Mouse (Mus musculus): ENCODE results near the gene Cfap70. TPM values are rescaled to one million over a fixed set of nuclear protein-coding genes. Genes with fewer than 3 reads are reported as not detected.

Gene Cfap70
- polyA plus RNA-seq, 1 experiment from 2014 or later = 0.17 TPM

DNA sequence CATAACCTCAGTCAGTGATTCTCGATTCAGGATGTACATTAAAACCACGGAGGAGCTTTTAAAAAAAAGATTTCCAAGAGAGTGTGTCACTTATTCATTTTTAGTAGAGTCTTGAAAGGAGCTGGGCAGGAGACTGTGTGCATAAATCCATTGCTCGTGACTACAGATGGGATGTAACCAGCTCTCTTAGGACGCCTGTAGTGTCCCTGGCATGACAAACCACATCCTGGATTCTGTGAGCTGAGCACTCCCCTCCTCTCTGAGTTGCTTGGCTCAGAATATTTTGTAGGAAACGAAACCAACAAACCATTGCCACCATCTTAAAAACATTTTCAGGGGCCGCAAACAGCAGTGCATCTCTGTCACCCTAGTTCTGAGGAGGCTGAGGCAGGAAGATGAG lies 15.1 kb downstream of the Cfap70 start:
- WGBS = 63% methylated on average over 6 of the region's 6 CpGs
- Histone ChIP-seq H3K9me3 (replicated peaks; ENCODE audit: control insufficient read depth, low read length) (no peaks in the 10 kb centered on the region), H3K4me1 (ENCODE audit: control insufficient read depth, insufficient read depth, low read length) (no peaks in the 10 kb centered on the region), H3K4me3 (replicated peaks; ENCODE audit: low read length) (no peak overlapping the region), H3K9ac (ENCODE audit: low read length) (no peak overlapping the region), H3K27ac (ENCODE audit: low read length) (no peak overlapping the region), H3K27me3 (ENCODE audit: control insufficient read depth, insufficient read depth, low read length) (no peaks in the 10 kb centered on the region), H3K4me2 (ENCODE audit: low read depth, low read length) (no peak overlapping the region), H3K36me3 (ENCODE audit: control insufficient read depth, insufficient read depth, low read length) (no peaks in the 10 kb centered on the region)
- no peak for ATAC-seq (ENCODE audit: insufficient read depth, low FRiP score)

DNA sequence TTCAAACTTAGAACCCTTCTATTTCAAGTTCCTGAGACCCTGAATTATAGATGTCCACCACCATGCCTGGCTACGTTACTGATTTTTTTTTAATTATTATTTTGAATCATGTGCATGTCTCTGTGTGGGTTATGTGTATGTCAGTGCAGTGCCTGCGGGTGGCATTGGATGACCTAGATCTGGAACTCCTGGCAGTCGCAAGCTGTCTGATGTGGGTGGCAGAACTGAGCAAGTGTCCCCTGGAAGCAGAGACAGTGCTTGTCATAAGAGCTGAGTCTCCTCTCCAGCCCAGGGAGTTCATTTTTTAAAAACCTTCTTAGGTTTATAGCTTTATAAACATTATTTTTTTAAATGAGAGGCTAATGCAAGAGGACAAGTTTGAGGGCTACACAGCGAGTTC lies 19.6 kb downstream of the Cfap70 start:
- Histone ChIP-seq H3K9me3 (replicated peaks; ENCODE audit: control insufficient read depth, low read length) (no peaks in the 10 kb centered on the region), H3K36me3 (ENCODE audit: control insufficient read depth, insufficient read depth, low read length) (no peaks in the 10 kb centered on the region), H3K4me2 (ENCODE audit: low read depth, low read length) (no peak overlapping the region), H3K4me3 (replicated peaks; ENCODE audit: low read length) (no peak overlapping the region), H3K27me3 (ENCODE audit: control insufficient read depth, insufficient read depth, low read length) (no peaks in the 10 kb centered on the region), H3K9ac (ENCODE audit: low read length) (no peak overlapping the region), H3K27ac (ENCODE audit: low read length) (no peak overlapping the region), H3K4me1 (ENCODE audit: control insufficient read depth, insufficient read depth, low read length) (no peaks in the 10 kb centered on the region)
- WGBS = 75% methylated on average over 4 of the region's 4 CpGs
- no peak for ATAC-seq (ENCODE audit: insufficient read depth, low FRiP score)

DNA sequence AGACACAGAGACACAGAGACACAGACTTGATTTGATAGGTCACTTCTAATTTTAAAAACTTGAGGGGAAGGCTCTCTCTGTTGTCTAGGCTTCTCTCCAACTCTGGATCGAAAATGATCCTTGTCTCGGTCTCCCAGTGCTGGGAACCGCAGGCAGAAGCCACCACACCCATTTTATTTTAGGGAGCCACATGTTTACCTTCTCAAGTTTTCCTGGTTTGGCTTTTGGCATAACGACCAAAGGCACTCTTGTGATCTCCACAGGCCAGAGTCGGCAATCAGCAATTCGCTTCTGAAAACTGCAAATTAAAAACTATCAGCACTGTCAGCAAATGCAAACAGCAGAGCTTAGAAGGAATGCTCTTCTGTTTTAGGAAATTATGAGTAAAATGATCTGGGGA lies 20.3 kb downstream of the Cfap70 start:
- H3K4me1 ChIP-seq (ENCODE audit: control insufficient read depth, insufficient read depth, low read length) = no peaks in the 10 kb centered on the region
- H3K27me3 ChIP-seq (ENCODE audit: control insufficient read depth, insufficient read depth, low read length) = no peaks in the 10 kb centered on the region
- no peaks in the 10 kb centered on the region for H3K36me3 ChIP-seq (ENCODE audit: control insufficient read depth, insufficient read depth, low read length)
- no peak overlapping the region for H3K9ac ChIP-seq (ENCODE audit: low read length)
- no peak overlapping the region for H3K4me2 ChIP-seq (ENCODE audit: low read depth, low read length)
- H3K27ac ChIP-seq (ENCODE audit: low read length) = no peak overlapping the region
- 53% methylated on average over 6 of the region's 6 CpGs for WGBS
- ATAC-seq (ENCODE audit: insufficient read depth, low FRiP score) = no peak
- H3K4me3 ChIP-seq (replicated peaks; ENCODE audit: low read length) = no peak overlapping the region
- H3K9me3 ChIP-seq (replicated peaks; ENCODE audit: control insufficient read depth, low read length) = no peaks in the 10 kb centered on the region

DNA sequence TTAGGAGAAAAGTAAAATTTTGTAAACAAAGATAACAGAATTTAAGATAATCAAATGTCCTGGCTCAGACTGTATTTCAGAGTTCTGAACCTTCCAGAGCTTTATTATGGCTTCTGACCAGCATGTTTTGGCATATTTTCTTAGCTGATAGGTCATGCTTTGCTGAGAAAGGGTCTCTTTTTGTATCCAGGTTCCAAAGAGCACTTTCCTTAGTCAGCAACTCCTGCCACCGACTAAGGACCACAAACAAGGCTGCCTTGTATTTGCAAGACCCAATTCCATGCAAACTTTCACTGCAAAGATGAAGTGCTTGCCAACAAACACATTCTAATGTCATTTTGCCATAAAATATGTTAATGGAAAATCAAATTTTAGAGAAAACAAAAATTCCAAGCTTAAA lies 22.2 kb downstream of the Cfap70 start:
- Histone ChIP-seq H3K4me3 (replicated peaks; ENCODE audit: low read length) (no peak overlapping the region), H3K27me3 (ENCODE audit: control insufficient read depth, insufficient read depth, low read length) (no peaks in the 10 kb centered on the region), H3K9ac (ENCODE audit: low read length) (no peak overlapping the region), H3K36me3 (ENCODE audit: control insufficient read depth, insufficient read depth, low read length) (no peaks in the 10 kb centered on the region), H3K9me3 (replicated peaks; ENCODE audit: control insufficient read depth, low read length) (no peaks in the 10 kb centered on the region), H3K27ac (ENCODE audit: low read length) (no peak overlapping the region), H3K4me2 (ENCODE audit: low read depth, low read length) (no peak overlapping the region), H3K4me1 (ENCODE audit: control insufficient read depth, insufficient read depth, low read length) (no peaks in the 10 kb centered on the region)
- WGBS = 45% methylated on average over 1 of the region's 1 CpGs
- ATAC-seq (ENCODE audit: insufficient read depth, low FRiP score) = no peak

DNA sequence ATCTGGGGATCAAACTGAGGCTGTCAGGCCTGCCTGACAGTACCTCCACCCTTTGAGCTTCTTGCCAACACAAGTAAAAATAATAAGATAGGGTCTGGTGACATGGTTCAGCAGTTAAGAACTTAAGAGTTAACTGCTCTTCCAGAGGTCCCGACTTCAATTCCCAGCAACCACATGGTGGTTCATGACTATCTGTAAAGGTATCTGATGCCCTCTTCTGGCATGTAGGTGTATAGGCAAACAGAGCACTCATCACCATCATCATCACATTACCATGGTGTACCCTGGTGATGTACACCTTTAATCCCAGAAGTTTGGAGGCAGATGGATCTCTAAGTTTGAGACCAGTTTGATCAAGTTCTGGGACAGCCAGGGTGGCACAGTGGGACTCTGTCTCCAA lies 23.4 kb downstream of the Cfap70 start:
- Histone ChIP-seq H3K4me3 (replicated peaks; ENCODE audit: low read length) (no peak overlapping the region), H3K27ac (ENCODE audit: low read length) (no peak overlapping the region), H3K4me1 (ENCODE audit: control insufficient read depth, insufficient read depth, low read length) (no peaks in the 10 kb centered on the region), H3K9ac (ENCODE audit: low read length) (no peak overlapping the region), H3K27me3 (ENCODE audit: control insufficient read depth, insufficient read depth, low read length) (no peaks in the 10 kb centered on the region), H3K36me3 (ENCODE audit: control insufficient read depth, insufficient read depth, low read length) (no peaks in the 10 kb centered on the region), H3K9me3 (replicated peaks; ENCODE audit: control insufficient read depth, low read length) (no peaks in the 10 kb centered on the region), H3K4me2 (ENCODE audit: low read depth, low read length) (no peak overlapping the region)
- 51% methylated on average over 1 of the region's 1 CpGs for WGBS
- ATAC-seq (ENCODE audit: insufficient read depth, low FRiP score) = no peak

DNA sequence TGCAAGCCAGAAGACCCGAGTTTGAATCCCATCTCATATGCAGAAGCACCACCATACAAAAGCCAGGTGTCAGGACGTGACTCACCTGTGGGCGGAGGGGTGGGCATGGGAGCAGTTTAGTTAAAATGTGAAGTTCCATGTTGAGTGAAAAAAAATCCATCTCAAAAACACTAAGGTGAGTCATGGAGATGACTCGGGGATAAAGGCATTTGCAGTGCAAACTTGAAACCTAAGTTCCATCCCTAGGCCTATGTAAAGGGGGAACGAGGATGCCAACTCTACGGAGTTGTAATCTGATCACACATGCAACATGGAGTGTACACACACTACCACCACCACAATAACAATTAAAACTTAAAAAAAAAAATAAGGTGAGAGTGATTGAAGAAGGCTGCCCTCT lies 29.0 kb downstream of the Cfap70 start:
- no peak overlapping the region for H3K27ac ChIP-seq (ENCODE audit: low read length)
- H3K9ac ChIP-seq (ENCODE audit: low read length) = no peak overlapping the region
- no peak overlapping the region for H3K4me2 ChIP-seq (ENCODE audit: low read depth, low read length)
- H3K9me3 ChIP-seq (replicated peaks; ENCODE audit: control insufficient read depth, low read length) = no peaks in the 10 kb centered on the region
- no peak overlapping the region for H3K4me3 ChIP-seq (replicated peaks; ENCODE audit: low read length)
- WGBS = 85% methylated on average over 6 of the region's 6 CpGs
- no peaks in the 10 kb centered on the region for H3K4me1 ChIP-seq (ENCODE audit: control insufficient read depth, insufficient read depth, low read length)
- H3K36me3 ChIP-seq (ENCODE audit: control insufficient read depth, insufficient read depth, low read length) = no peaks in the 10 kb centered on the region
- no peak for ATAC-seq (ENCODE audit: insufficient read depth, low FRiP score)
- no peaks in the 10 kb centered on the region for H3K27me3 ChIP-seq (ENCODE audit: control insufficient read depth, insufficient read depth, low read length)

DNA sequence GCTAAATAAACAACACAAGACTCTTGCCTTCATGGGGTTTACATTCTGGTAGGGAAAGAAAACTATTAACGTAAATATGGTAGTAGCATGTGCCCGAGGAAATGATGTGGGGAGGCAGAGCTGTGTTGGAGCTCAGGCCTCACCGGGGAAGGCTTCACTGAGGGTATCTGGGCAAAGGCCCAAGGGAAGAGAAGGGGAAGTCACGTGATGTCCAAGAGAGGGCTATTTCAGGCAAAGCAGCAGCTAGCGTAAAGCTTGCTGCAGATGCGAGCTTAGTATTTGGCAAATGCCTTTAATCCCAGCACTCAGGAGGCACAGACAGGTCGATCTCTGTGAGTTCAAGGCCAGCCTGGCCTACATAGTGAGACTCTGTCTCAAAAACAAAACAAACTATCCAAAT lies 29.8 kb downstream of the Cfap70 start:
- no peaks in the 10 kb centered on the region for H3K9me3 ChIP-seq (replicated peaks; ENCODE audit: control insufficient read depth, low read length)
- H3K4me1 ChIP-seq (ENCODE audit: control insufficient read depth, insufficient read depth, low read length) = no peaks in the 10 kb centered on the region
- no peak overlapping the region for H3K4me3 ChIP-seq (replicated peaks; ENCODE audit: low read length)
- ATAC-seq (ENCODE audit: insufficient read depth, low FRiP score) = no peak
- no peak overlapping the region for H3K27ac ChIP-seq (ENCODE audit: low read length)
- no peak overlapping the region for H3K4me2 ChIP-seq (ENCODE audit: low read depth, low read length)
- no peak overlapping the region for H3K9ac ChIP-seq (ENCODE audit: low read length)
- no peaks in the 10 kb centered on the region for H3K36me3 ChIP-seq (ENCODE audit: control insufficient read depth, insufficient read depth, low read length)
- no peaks in the 10 kb centered on the region for H3K27me3 ChIP-seq (ENCODE audit: control insufficient read depth, insufficient read depth, low read length)
- 65% methylated on average over 7 of the region's 7 CpGs for WGBS

DNA sequence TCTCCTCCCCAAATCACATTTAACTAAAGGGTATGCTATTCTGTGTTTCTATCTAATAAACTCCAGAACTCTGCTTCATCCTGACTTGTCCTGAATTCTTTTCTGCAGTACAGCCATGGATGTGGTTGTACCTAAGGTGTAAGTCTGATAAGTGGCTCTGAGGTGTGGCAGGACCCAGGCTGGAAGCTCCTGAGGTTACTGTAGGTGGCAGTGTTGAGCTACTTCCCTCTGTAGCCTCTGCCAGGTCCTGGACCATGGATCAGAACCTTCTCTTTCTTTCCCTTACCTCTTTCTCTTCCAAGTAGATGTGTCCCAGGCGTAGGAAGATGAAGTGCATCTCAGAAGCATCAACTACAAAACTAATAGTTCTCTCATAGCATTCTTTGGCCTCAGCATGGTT lies 52.0 kb downstream of the Cfap70 start:
- WGBS = 45% methylated on average over 1 of the region's 1 CpGs
- Histone ChIP-seq H3K9ac (ENCODE audit: low read length) (no peak overlapping the region), H3K4me3 (replicated peaks; ENCODE audit: low read length) (no peak overlapping the region), H3K27ac (ENCODE audit: low read length) (no peak overlapping the region), H3K4me1 (ENCODE audit: control insufficient read depth, insufficient read depth, low read length) (no peaks in the 10 kb centered on the region), H3K36me3 (ENCODE audit: control insufficient read depth, insufficient read depth, low read length) (no peaks in the 10 kb centered on the region), H3K4me2 (ENCODE audit: low read depth, low read length) (no peak overlapping the region), H3K9me3 (replicated peaks; ENCODE audit: control insufficient read depth, low read length) (no peaks in the 10 kb centered on the region), H3K27me3 (ENCODE audit: control insufficient read depth, insufficient read depth, low read length) (no peaks in the 10 kb centered on the region)
- no peak; the same call in 1 of the 2 replicates for ATAC-seq (ENCODE audit: insufficient read depth, low FRiP score)

DNA sequence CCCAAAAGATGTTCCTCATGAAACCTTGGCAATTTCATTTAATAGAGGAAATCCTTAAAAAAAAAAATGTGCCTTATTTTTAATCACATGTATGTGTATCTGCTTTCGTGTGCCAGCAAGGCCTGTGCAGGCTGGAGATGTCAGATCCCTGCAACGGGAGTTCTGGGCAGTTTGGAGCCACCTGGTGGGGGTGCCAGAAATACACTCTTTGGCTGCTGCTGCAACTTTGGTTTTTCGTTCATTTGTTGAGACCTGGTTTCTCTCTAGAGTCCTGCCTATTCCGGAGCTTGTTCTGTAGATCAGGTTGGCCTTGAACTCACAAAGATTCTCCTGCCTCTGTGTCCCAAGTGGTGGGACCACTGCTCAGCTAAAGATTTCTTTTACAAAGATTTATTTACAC lies 53.2 kb downstream of the Cfap70 start:
- no peak overlapping the region for H3K4me2 ChIP-seq (ENCODE audit: low read depth, low read length)
- peaks cover 5% of the 10 kb centered on the region; the same call in 1 of the 2 replicates for H3K4me1 ChIP-seq (ENCODE audit: control insufficient read depth, insufficient read depth, low read length)
- no peaks in the 10 kb centered on the region for H3K9me3 ChIP-seq (replicated peaks; ENCODE audit: control insufficient read depth, low read length)
- no peak overlapping the region for H3K27ac ChIP-seq (ENCODE audit: low read length)
- no peak overlapping the region for H3K4me3 ChIP-seq (replicated peaks; ENCODE audit: low read length)
- ATAC-seq (ENCODE audit: insufficient read depth, low FRiP score) = no peak
- H3K27me3 ChIP-seq (ENCODE audit: control insufficient read depth, insufficient read depth, low read length) = no peaks in the 10 kb centered on the region
- no peaks in the 10 kb centered on the region for H3K36me3 ChIP-seq (ENCODE audit: control insufficient read depth, insufficient read depth, low read length)
- 0 out of 2 replicates have a peak overlapping the region, but pooled peaks have one; percentile 16 for H3K9ac ChIP-seq (ENCODE audit: low read length)
- WGBS = 35% methylated on average over 4 of the region's 4 CpGs

DNA sequence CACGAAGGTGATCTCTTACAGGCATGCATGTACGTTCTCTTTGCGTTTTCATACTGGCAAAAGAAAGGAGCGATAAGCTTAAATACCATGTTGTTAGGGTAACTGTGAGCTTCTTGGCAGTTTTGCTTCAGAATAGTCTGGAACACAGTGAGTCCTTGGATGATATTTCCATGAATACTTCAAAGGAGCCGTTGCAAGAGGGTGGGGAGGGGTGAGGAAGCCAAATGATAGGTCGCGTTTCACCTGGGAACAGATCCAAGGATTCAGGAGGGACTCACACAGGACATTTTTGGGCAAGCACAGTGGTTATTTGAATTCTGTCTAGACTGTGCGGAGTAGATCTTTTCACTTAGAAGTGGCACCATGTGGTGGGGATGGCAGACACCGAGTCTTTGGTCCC lies 54.8 kb downstream of the Cfap70 start:
- Histone ChIP-seq H3K27me3 (ENCODE audit: control insufficient read depth, insufficient read depth, low read length) (no peaks in the 10 kb centered on the region), H3K4me3 (replicated peaks; ENCODE audit: low read length) (no peak overlapping the region), H3K36me3 (ENCODE audit: control insufficient read depth, insufficient read depth, low read length) (no peaks in the 10 kb centered on the region), H3K27ac (ENCODE audit: low read length) (no peak overlapping the region), H3K4me2 (ENCODE audit: low read depth, low read length) (no peak overlapping the region), H3K4me1 (ENCODE audit: control insufficient read depth, insufficient read depth, low read length) (peaks cover 5% of the 10 kb centered on the region; the same call in 1 of the 2 replicates), H3K9me3 (replicated peaks; ENCODE audit: control insufficient read depth, low read length) (no peaks in the 10 kb centered on the region), H3K9ac (ENCODE audit: low read length) (no peak overlapping the region)
- no peak for ATAC-seq (ENCODE audit: insufficient read depth, low FRiP score)
- 83% methylated on average over 9 of the region's 9 CpGs for WGBS
